Mouse (Mus musculus) frontal cortex, adult (tissue): Measurements from ENCODE around the gene Prr36.

Experiments used
- ATAC-seq: cut with Nextera tagmentation; 2 replicates; pipeline ENCODE4 v1.9.2; 2017; ENCODE audit warnings: mild to moderate bottlenecking, moderate library complexity, mixed read lengths; ENCODE audit not compliant: low TSS enrichment

Gene Prr36

GRCm38 (mm10) chr8:4239193-4239890, 22.1 kb upstream of the Prr36 start:
- ATAC-seq, result no peak

- peak; percentile 92 for ATAC-seq
Measured at GRCm38 (mm10) chr8:4238434-4239192, 21.4 kb upstream of the Prr36 start, which contains the start of the genes Map2k7 and Gm49320. TSS of gene Map2k7 (plus strand) at chr8:4238740. TSS of gene Gm49320 (plus strand) at chr8:4238865.

GRCm38 (mm10) chr8:4237814-4238433, 20.7 kb upstream of the Prr36 start:
- no peak; the same call in 1 of the 2 replicates for ATAC-seq

GRCm38 (mm10) chr8:4230612-4231351, 13.5 kb upstream of the Prr36 start:
- ATAC-seq, result no peak

- no peak for ATAC-seq
Measured at GRCm38 (mm10) chr8:4229784-4230183, 12.5 kb upstream of the Prr36 start.

DNA sequence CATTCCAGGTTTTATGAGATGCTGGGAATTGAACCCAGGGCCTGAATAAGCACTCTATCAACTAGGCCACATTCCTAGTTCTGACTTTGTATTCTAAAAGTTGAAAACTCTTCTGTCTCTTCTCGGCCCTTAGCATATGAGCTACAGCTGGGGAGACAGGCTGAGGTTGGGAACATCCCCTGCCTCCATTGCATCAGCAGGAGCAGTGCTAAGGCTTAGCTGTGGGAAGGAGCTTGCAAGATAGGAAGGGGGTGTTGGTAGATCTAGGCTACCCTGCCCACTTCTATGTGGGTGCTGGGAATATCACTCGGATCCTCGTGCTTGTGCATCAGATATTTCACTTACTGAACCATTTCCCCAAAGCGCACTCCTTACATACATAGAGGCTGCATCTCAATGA, 10.7 kb upstream of the Prr36 start:
- ATAC-seq, result no peak

DNA sequence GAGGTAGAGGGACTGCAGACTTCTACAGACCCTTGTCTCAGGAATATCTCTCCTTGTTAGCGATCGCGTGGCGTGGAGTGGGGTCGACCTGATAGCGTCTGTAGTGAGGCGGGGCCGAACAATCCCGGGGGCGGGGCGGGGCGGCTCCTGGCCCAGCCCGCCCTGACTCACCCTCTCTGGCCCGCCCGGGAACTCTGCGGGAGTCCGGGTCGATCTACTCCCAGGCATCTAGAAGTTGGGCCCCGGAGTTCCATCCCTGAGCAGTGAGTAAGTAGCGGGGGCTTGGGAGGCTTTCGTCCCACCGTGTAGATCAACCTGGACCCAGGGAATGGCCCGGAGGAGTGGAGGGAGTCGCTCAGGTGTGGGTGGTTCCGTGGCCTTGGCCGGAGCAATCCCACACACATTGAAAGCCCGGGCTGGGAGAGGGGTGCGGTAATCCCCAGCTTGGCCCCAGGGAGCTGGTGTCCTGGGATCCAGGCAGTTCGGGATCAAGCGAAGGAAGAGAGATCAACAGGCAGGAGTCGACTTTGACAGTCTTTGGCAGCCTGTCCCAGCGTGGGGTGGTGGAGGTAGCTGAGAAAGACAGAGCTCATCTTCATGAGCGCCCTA, 9.6 kb upstream of the Prr36 start, which contains the start of gene Lrrc8e:
Gene Lrrc8e (plus strand): TSS at position 89 of the 609 bp plus-strand sequence.
- no peak; the same call in 1 of the 2 replicates for ATAC-seq

- no peak for ATAC-seq
Measured at GRCm38 (mm10) chr8:4226323-4226722, 9.1 kb upstream of the Prr36 start.

DNA sequence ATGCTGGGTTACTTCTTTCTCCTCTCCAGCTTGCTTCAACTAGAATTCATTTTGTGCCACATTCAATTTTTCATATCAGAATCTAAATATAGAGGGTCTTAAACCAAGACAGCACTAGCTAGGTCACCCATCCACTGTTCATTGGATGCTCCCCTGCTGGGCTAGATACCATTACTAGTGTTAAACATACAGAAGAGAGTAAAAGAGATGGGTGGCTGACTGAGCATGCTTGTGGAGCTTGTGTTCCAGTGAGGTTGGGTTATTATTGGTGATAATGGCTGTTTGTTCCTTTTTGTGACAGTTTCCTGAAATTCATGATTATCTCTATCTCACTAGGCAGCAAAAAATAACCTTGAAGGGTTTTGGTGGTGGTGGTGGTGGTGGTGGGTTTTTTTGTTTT, 4.8 kb upstream of the Prr36 start:
- no peak for ATAC-seq

DNA sequence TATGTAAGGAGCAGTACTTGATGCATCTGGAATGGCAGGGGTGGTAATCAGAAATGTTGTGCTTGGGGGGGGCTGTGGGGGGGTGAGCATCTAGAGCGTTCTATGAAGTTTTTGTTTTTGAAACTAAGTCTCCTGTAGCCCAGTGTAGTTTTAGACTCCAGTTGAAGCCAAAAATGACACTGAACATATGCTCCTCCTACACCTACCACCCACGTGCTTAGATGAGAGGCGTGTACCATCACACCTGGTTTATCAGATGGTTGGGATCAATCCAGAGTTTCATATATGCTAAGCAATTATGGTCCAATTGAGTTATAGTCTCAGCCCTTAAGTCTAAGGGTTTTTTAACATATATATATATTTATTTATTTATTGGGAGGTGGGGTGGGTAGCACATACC, 2.4 kb upstream of the Prr36 start:
- ATAC-seq, result no peak

DNA sequence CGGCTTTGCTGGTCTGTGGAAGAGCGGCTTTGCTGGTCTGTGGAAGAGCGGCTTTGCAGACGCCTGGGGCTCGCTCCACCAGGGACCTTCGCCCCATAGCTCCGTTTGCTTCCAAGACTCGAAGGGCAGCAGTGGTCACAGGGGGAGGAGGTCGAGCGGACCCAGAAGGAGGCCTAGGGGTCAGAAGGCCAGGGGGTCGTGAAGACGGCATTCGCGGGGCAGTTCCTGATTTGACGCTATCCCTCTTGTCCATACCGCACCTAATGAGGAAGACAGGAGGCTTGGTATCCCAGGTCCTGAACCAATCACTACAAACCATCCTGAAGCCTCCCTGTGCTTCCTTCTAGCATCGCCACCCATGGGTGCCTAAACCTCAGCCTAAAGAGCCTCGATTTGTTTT, 963 bp downstream of the Prr36 start:
- ATAC-seq, result peak; percentile 32

GRCm38 (mm10) chr8:4214006-4214980, 3.0 kb downstream of the Prr36 start:
- ATAC-seq, result no peak

DNA sequence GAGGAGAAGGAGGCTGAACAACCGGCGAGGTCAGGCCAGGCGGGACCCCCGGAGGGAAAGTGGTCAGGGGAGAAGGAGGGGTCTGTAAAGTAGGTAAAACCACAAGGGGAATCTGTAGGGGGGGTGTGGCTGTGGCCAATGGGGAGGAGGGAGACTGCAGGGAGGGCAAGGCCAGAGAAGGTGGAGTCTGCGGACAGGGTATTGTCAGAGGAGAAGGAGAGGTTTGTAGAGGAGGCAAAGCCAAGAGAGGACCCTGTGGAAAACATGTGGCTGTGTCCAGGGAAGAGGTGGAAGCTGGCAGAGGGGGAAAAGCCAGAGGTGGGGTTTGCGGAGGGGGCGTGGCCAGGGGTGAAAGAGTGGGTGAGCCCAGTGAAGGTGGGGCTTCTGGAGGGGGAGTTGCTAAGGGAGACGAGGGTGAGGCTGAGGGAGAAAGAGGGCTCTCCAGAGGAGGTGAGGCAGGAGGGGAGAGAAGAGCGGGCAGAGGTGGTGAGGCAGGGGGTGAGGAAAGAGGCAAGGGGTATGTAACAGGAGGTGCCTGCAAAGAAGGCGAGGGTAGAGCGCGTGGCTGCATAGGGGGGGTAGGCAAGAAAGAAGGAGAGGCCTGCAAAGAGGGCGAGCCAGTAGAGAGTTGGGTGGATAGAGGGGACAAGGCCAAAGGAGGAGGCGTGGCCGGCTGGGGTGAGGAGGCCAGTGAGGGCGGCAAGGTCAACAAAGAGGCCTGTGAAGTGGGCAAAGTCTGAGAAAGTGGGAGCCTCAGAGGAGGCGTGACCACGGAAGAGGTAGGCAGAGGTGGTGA, 3.9 kb downstream of the Prr36 start:
- ATAC-seq, result no peak

GRCm38 (mm10) chr8:4212809-4213209, 4.5 kb downstream of the Prr36 start:
- no peak for ATAC-seq

GRCm38 (mm10) chr8:4211097-4211496, 6.2 kb downstream of the Prr36 start:
- no peak for ATAC-seq

GRCm38 (mm10) chr8:4207016-4207350, 10.3 kb downstream of the Prr36 start:
- no peak for ATAC-seq

DNA sequence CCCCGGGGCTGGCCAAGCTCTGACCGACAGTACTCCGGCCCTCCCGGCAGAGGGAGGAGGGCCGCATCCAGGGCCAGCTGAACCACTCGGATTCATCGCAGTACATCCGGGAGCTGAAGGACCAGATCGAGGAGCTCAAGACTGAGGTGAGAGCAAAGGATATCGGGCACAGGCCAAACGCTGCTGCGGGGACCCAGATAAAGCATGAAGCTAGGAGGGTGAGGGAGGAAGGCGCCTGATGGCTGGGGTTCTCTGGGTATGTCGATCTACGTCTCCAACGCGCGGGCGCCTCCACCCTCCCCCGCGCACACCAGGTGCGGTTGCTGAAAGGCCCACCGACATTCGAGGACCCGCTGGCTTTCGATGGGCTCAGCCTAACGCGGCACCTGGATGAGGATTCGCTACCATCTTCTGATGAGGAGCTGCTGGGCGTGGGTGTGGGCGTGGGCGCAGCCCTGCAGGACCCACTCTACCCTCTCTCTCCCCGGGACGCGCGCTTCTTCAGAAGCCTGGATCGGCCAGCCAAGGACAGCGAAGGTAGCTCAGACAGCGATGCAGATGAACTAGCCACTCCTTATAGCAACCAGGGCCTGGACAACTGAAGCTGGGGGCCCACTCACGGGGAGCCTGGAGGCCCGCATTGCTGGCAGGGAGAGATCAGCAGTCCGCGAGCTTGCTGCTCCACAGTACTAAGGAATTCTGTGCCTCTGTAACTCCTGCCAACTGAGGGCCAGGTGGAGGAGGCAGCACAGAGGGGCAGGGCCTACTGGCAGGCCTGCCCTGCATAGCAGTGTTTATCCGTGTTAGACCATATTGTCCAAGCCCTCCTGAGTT, 10.9 kb downstream of the Prr36 start:
- peak; percentile 30 for ATAC-seq

DNA sequence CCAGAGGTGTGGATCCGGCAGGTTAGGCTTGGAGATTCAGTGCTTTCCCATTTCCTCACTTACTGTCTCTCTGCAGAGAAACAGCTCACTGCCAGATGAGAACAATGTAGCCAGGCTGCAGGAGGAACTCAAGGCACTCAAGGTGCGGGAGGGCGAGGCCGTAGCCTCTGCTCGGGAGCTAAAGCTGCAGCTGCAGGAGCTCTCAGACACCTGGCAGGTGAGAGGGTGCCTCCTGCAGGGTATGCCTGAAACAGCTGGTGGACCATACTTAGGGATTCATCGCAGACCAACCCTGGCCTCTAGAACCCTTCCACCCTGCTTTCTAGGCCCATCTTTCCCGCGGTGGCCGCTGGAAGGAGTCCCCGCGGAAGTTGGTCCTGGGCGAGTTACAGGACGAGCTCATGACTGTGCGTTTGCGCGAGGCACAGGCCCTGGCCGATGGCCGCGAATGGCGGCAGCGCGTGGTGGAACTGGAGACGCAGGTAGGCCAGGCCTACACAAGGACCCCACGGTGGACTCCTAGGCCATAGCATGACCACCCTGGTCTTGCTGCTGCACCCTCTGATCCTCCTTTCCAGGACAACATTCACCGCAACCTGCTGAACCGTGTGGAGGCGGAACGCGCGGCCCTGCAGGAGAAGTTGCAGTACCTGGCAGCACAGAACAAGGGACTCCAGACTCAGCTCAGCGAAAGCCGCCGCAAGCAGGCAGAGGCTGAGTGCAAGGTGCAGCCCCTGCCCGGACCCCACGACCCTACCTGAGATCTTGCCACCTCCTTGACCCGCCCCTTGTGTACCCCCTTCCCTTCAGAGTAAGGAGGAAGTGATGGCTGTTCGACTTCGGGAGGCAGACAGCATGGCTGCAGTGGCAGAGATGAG, 11.8 kb downstream of the Prr36 start:
- no peak for ATAC-seq
